Mouse (Mus musculus) heart, adult 10 weeks (tissue): ENCODE measurements around the gene Defb15. TPM values are rescaled to one million over a fixed set of nuclear protein-coding genes. Genes with fewer than 3 reads are reported as not detected.

Source experiments
- polyA plus RNA-seq: library from polyadenylated mRNA; stranded (reverse); fragments of 350-450 nt; fragmentation: Illumina TruSeq; extraction: RNeasy Lipid Tissue Mini Kit (QIAGEN cat#74804); gene quantifications from one replicate; pipeline ENCODE4 v1.2.3, GENCODE M21; 2014; ENCODE audit warnings: low read depth, low replicate concordance

Defb15 gene
- polyA plus RNA-seq, result not detected

DNA sequence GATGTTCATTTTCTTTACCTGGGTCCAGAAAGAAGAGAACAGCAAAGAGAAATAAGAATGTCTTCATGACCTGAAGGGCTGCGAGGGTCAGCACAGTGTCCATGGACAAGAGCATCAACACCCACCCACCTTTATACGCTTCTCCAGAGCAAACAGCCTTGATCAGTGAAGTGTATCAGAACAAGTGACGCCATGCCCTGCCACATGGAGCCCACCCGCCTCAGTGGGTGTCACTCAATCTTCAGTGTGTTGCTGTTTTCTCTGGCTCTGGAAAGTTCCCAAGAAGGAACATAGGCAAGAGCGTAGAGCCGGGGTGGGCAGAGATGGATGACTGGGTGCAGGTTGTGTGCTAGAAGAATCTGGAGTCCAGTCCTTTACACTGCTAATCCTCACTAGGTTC is at the start of gene Defb15:
TSS of gene Defb15 (minus strand) at position 101 of the 400 bp plus-strand sequence.

DNA sequence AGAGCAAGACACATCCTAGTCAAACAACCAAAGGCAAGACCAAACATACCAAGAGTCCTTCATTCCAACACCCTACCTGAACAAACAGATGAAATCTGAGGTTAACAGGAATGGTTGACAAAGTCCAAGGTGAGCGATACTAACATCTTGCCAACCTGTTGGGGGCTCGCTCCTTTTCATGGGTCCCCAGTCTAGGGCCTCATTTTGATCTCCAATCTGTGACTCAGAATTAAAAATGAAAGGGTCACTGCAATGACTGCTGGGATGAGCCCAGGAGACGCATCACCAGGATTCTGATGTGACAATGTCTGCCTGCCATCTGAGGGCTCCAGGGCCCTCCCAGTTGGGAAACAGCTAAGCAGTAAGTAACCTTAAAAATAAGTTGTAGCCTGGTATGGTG is 37.0 kb upstream of the Defb15 start, which contains the start of gene Ccdc70:
TSS of gene Ccdc70 (plus strand) at position 301 of the 400 bp plus-strand sequence.

DNA sequence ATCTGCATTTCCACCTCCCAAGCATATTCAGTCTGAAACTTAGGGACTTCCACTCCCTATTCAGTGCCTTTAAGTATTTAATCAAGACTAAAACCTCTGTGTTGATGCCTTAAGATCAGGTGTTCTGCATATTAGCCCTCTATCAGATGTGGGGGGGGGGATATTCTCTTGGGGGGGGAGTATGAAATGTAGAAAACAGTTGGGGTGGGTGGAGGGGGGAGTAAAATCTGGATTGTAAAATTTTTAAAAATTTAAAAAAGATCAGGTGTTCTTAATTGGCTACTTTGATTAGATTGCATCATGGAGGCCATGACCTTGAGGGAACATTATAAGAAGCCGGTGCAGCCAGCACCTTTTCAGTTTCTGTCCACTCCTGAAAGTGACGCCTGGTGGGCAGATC is 25.9 kb upstream of the Defb15 start, which contains the start of gene Fam90a1a:
TSS of gene Fam90a1a (plus strand) at position 301 of the 400 bp plus-strand sequence.

DNA sequence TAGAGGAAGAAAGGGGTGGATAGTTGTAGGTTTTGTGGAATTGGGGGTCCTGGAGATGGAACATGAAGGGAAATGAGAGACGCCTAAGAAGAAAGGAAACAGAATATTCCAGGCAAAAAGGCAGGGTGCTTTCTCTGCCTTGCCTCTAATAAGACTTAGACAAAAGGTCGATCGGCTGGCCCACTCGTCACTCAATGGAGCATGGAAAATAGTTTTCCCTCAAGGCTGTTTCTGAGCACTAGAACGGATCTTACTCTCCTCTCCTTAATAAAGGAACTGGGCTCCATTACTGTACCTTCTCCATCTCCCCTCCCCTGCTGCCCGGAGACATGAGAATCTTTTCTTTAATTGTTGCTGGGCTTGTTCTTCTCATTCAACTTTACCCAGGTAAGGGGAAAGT is 14.0 kb upstream of the Defb15 start, which contains the start of gene Defb13:
TSS of gene Defb13 (plus strand) at position 301 of the 400 bp plus-strand sequence.

DNA sequence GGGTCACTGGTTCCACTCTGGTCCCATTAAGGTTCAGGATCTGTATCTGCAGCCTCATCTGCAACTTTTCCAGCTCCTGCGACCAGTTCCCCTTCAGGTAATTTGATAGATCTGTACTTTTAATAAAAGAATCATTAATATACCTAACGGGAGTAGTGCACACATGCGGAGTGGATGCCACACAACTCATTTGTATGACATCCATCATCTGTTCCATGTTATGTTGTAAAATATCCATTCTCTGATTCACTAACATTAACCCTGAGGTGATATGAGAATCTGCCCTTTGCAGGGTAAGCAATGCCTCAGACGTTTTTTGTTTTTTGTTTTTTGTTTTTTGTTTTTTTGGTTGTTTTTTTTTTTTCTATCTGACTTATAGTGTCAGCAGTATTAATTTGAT is 5.5 kb upstream of the Defb15 start, which contains the start of gene Defb35:
TSS of gene Defb35 (plus strand) at position 301 of the 400 bp plus-strand sequence.

DNA sequence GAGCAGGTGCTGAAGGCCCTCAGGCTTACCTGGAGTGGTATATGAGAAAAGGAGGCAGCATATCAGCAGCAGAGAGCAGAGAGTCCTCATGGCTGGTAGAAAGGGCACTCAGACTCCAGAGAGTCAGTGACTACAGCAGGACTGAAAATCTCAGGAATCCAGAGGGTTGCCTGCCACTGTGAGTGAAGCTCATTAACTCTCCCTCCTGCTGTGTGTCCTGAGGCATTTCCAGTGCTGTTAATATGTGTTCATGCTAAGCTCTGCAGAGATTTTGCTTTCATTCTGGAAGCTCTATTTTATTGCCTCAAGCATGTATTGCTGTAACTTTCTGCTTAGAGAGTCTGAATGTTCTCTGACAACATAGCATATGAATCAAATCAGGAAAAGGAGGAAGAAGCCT is 26.2 kb downstream of the Defb15 start, which contains the start of gene Defb11:
TSS of gene Defb11 (minus strand) at position 123 of the 400 bp plus-strand sequence.

DNA sequence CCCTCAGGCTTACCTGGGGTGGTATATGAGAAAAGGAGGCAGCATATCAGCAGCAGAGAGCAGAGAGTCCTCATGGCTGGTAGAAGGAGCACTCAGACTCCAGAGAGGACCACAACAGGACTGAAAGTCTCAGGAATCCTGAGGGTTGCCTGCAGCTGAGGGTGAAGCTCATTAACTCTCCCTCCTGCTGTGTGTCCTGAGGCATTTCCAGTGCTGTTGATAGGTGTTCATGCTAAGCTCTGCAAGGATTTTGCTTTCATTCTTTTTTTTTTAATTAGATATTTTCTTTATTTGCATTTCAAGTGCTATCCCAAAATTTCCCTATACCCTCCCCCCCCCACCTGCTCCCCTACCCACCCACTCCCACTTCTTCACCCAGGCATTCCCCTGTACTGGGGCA is 47.2 kb downstream of the Defb15 start, which contains the start of gene Defb9:
TSS of gene Defb9 (minus strand) at position 101 of the 400 bp plus-strand sequence.

Other genes starting within 250 kb of the Defb15 start
- not detected for gene AY761184, start 229.1 kb downstream of the Defb15 start, polyA plus RNA-seq
- 2.3 TPM for gene Defa24, start 198.2 kb downstream of the Defb15 start, polyA plus RNA-seq
- gene Defb50, start 109.2 kb downstream of the Defb15 start, polyA plus RNA-seq, result not detected
- gene Defb2, start 92.8 kb downstream of the Defb15 start, polyA plus RNA-seq, result not detected
- not detected for gene Defb10, start 73.8 kb downstream of the Defb15 start, polyA plus RNA-seq
- gene Defb9, start 47.3 kb downstream of the Defb15 start, polyA plus RNA-seq, result not detected
- gene Defb11, start 26.3 kb downstream of the Defb15 start, polyA plus RNA-seq, result not detected
- not detected for gene Defb35, start 5.6 kb upstream of the Defb15 start, polyA plus RNA-seq
- not detected for gene Defb13, start 14.1 kb upstream of the Defb15 start, polyA plus RNA-seq
- not detected for gene Fam90a1a, start 26.0 kb upstream of the Defb15 start, polyA plus RNA-seq
- gene Ccdc70, start 37.1 kb upstream of the Defb15 start, polyA plus RNA-seq, result not detected
- gene Atp7b, start 127.6 kb upstream of the Defb15 start, polyA plus RNA-seq, result 0.08 TPM
- 5.0 TPM for gene Alg11, start 128.0 kb upstream of the Defb15 start, polyA plus RNA-seq
- not detected for gene Nek5, start 192.3 kb upstream of the Defb15 start, polyA plus RNA-seq
- gene Nek3, start 233.7 kb upstream of the Defb15 start, polyA plus RNA-seq, result 3.2 TPM